Mouse (Mus musculus): Measurements from ENCODE around the gene Cep112.

- TF ChIP-seq GATA1 (IDR thresholded peaks at IDR 0.05; ENCODE audit: low read length) (no peak), TAL1 (IDR thresholded peaks at IDR 0.05; ENCODE audit: low read length) (no peak)
Measured at GRCm38 (mm10) chr11:108757211-108757610, 332.2 kb downstream of the Cep112 start.

All from erythroblast, embryonic 14.5 days (primary cell).